Mouse (Mus musculus) myocyte (in vitro differentiated cells): ENCODE measurements around the gene Cks1b.

Experiments
- E2F4 ChIP-seq: IDR thresholded peaks from one replicate; pipeline ENCODE4 v1.6.1; 2011; ENCODE audit warnings: mild to moderate bottlenecking, control low read depth, moderate library complexity; ENCODE audit not compliant: insufficient read depth
- MAX ChIP-seq: IDR thresholded peaks from one replicate; pipeline ENCODE4 v1.6.1; 2011; ENCODE audit warnings: low read depth, mild to moderate bottlenecking, control low read depth
- POLR2A ChIP-seq: IDR thresholded peaks from one replicate; pipeline ENCODE4 v1.6.1; 2011; ENCODE audit warnings: low read depth, mild to moderate bottlenecking, control low read depth, moderate library complexity; ENCODE audit not compliant: insufficient read length
- POLR2AphosphoS2 ChIP-seq: IDR thresholded peaks from one replicate; pipeline ENCODE4 v1.6.1; 2011; ENCODE audit warnings: low read depth, control low read depth; ENCODE audit not compliant: insufficient read length
- SRF ChIP-seq: IDR thresholded peaks from one replicate; pipeline ENCODE4 v1.6.1; 2011; ENCODE audit warnings: low read depth; ENCODE audit not compliant: control insufficient read depth, insufficient read length
- TCF12 ChIP-seq: IDR thresholded peaks from one replicate; pipeline ENCODE4 v1.6.1; 2011; ENCODE audit warnings: mild to moderate bottlenecking, control low read depth; ENCODE audit not compliant: poor library complexity, insufficient read depth, severe bottlenecking
- TCF3 ChIP-seq: IDR thresholded peaks from one replicate; pipeline ENCODE4 v1.6.1; 2011; ENCODE audit warnings: low read depth, control low read depth; ENCODE audit not compliant: insufficient read length
- USF1 ChIP-seq: IDR thresholded peaks from one replicate; pipeline ENCODE4 v1.6.1; 2011; ENCODE audit warnings: low read depth, mild to moderate bottlenecking, control low read depth, moderate library complexity

DNA sequence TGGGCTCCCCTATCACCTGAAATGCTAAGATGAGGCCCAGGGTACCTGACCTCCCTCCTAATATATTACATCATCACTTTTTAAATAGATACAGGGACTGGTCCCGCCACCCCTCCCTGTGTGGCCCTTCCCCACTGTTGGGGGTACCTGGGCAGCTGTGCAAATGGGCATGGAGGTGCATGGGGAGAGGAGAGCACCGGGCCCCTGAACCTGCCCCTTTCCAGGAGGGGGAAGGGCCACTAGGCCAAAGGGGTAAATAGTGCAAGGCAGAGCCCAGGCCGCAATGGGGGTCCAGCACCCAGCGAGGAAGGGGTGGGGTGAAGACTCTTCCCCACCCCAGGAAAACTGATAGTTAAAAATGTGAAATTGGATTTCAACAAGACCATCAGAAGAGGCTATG is 40.4 kb downstream of the Cks1b start:
- TF ChIP-seq SRF: no peak
- TF ChIP-seq E2F4: no peak
- no peak for TF ChIP-seq POLR2A
- no peak for TF ChIP-seq TCF12
- no peak for TF ChIP-seq POLR2AphosphoS2
- TF ChIP-seq TCF3: no peak
- TF ChIP-seq MAX: no peak
- no peak for TF ChIP-seq USF1
